In the genomic region with DNA sequence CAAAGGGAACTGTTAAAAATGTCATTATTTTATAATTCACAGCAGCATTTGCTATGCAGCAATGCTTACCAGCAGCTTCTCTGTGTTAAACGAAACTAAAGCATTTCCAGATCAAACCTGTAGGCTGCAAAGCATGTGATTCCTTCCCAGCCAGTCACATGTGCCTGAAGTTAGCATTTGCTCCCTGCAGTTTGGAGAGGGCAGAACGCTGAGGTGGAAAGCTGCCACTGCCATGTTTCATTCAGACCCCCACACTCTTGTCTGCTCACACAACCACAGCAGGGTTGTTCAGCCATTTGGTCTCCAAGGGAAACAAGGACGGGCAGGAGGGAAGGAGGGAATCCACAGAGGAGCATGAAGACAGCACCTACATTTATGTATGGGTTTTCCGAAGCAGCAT, we compare ENCODE assay signal across 24 mouse cellular contexts.
A peak's percentile ranks its signal among the peaks of the same experiment; 100 is the strongest.
DNase-seq lines count a peak whose midpoint lies in the region; ATAC-seq lines count a peak whose summit lies in the region.
"Had no signal": no experiment of that assay in that cellular context is flagged by ENCODE, and none has a peak within 500 bp of the region (broad histone marks: within the 10 kb centered on the region; RNA-seq: fewer than 3 reads in every experiment).

No protein-coding gene starts in this region.

- no peaks in the 10 kb centered on the region for H3K27me3 ChIP-seq in heart, embryonic 10.5 days (ENCODE audit: insufficient read depth, poor library complexity, severe bottlenecking)
- H3K27me3 ChIP-seq in kidney, embryonic 16.5 days (ENCODE audit: insufficient read depth, low read length) = no peaks in the 10 kb centered on the region
- no peaks in the 10 kb centered on the region for H3K27me3 ChIP-seq in liver, embryonic 15.5 days
- H3K27me3 ChIP-seq in liver, embryonic 11.5 days (replicated peaks; ENCODE audit: control insufficient read depth, insufficient read depth, low read length) = no peaks in the 10 kb centered on the region
- H3K27me3 ChIP-seq: embryonic facial prominence, embryonic 12.5 days; forebrain, embryonic 13.5 days; heart, embryonic 13.5 days; limb, embryonic 13.5 days; lung, embryonic 15.5 days; Patski had no signal

- no peaks in the 10 kb centered on the region for H3K9me3 ChIP-seq in heart, embryonic 10.5 days
- no peaks in the 10 kb centered on the region for H3K9me3 ChIP-seq in kidney, embryonic 16.5 days (ENCODE audit: low read length)
- no peaks in the 10 kb centered on the region for H3K9me3 ChIP-seq in liver, embryonic 15.5 days (replicated peaks)
- H3K9me3 ChIP-seq in liver, embryonic 11.5 days (ENCODE audit: control insufficient read depth, low read length) = no peaks in the 10 kb centered on the region
- H3K9me3 ChIP-seq: embryonic facial prominence, embryonic 12.5 days; forebrain, embryonic 13.5 days; heart, embryonic 13.5 days; limb, embryonic 13.5 days; lung, embryonic 15.5 days had no signal

- no peaks in the 10 kb centered on the region for H3K36me3 ChIP-seq in heart, embryonic 10.5 days
- H3K36me3 ChIP-seq in kidney, embryonic 16.5 days (ENCODE audit: insufficient read depth, low read length) = 0 out of 2 replicates have a peak, but pooled peaks cover 5% of the 10 kb centered on the region
- no peaks in the 10 kb centered on the region for H3K36me3 ChIP-seq in liver, embryonic 15.5 days (replicated peaks)
- H3K36me3 ChIP-seq in liver, embryonic 11.5 days (ENCODE audit: control insufficient read depth, insufficient read depth, low read length) = no peaks in the 10 kb centered on the region
- H3K36me3 ChIP-seq: lung, embryonic 15.5 days had no signal

- no peak for ATAC-seq in kidney, embryonic 16.5 days (ENCODE audit: low FRiP score, low TSS enrichment)
- no peak for ATAC-seq in liver, embryonic 15.5 days (ENCODE audit: insufficient read depth)
- ATAC-seq in liver, embryonic 11.5 days (replicated peaks; ENCODE audit: low FRiP score) = no peak
- ATAC-seq: activated CD4-positive, CD25-positive, alpha-beta regulatory T cell, adult 4 months; forebrain, embryonic 13.5 days; midbrain, embryonic 16.5 days; Patski had no signal

- DNase-seq in heart, adult 11 months = peak; percentile 52
- DNase-seq in heart, embryonic 10.5 days (ENCODE audit: low spot score) = no peak
- DNase-seq in kidney, adult 9 months = peak; percentile 38
- no peak for DNase-seq in liver, embryonic 11.5 days (ENCODE audit: low spot score)
- peak; percentile 68 for DNase-seq in brain, adult 2 months (ENCODE audit: low read depth, low spot score)
- no peak for DNase-seq in thymus, postnatal 10 days (ENCODE audit: low spot score in 2 of 2)
- DNase-seq: adrenal gland, adult 8-10 months; gastrocnemius, postnatal 14 days; heart, adult 18-20 months; heart, postnatal 14 days; kidney, adult 11 months; kidney, postnatal 14 days had no signal

- peaks cover 66% of the 10 kb centered on the region for H3K4me1 ChIP-seq in heart, embryonic 10.5 days
- H3K4me1 ChIP-seq in kidney, embryonic 16.5 days (ENCODE audit: insufficient read depth, low read length) = peaks cover 13% of the 10 kb centered on the region
- peaks cover 50% of the 10 kb centered on the region for H3K4me1 ChIP-seq in liver, embryonic 15.5 days (replicated peaks)
- H3K4me1 ChIP-seq in liver, embryonic 11.5 days (replicated peaks; ENCODE audit: control insufficient read depth, insufficient read depth, low read length) = peaks cover 42% of the 10 kb centered on the region

- 61% methylated on average over 4 of the region's 4 CpGs for WGBS in heart, embryonic 10.5 days
- 47% methylated on average over 4 of the region's 4 CpGs for WGBS in kidney, embryonic 16.5 days
- 71% methylated on average over 4 of the region's 4 CpGs for WGBS in liver, embryonic 15.5 days (ENCODE audit: insufficient replicate concordance)
- WGBS in liver, embryonic 11.5 days = 77% methylated on average over 4 of the region's 4 CpGs

- H3K4me3 ChIP-seq in heart, embryonic 10.5 days = no peak overlapping the region
- no peak overlapping the region for H3K4me3 ChIP-seq in kidney, embryonic 16.5 days (ENCODE audit: low read length)
- no peak overlapping the region for H3K4me3 ChIP-seq in liver, embryonic 15.5 days (replicated peaks)
- no peak overlapping the region for H3K4me3 ChIP-seq in liver, embryonic 11.5 days (ENCODE audit: low read depth, low read length)
- H3K4me3 ChIP-seq: embryonic facial prominence, embryonic 12.5 days; forebrain, embryonic 13.5 days; heart, embryonic 13.5 days; limb, embryonic 13.5 days; lung, embryonic 15.5 days had no signal

- H3K4me2 ChIP-seq in kidney, embryonic 16.5 days (replicated peaks; ENCODE audit: low read depth, low read length) = no peak overlapping the region
- no peak overlapping the region for H3K4me2 ChIP-seq in liver, embryonic 15.5 days
- no peak overlapping the region for H3K4me2 ChIP-seq in liver, embryonic 11.5 days
- H3K4me2 ChIP-seq: embryonic facial prominence, embryonic 12.5 days; forebrain, embryonic 13.5 days; heart, embryonic 13.5 days; limb, embryonic 13.5 days; lung, embryonic 15.5 days had no signal

- H3K27ac ChIP-seq in heart, embryonic 10.5 days = no peak overlapping the region
- H3K27ac ChIP-seq in kidney, embryonic 16.5 days (ENCODE audit: low read length) = no peak overlapping the region
- 0 out of 2 replicates have a peak overlapping the region, but pooled peaks have one; percentile 29 for H3K27ac ChIP-seq in liver, embryonic 15.5 days (replicated peaks)
- no peak overlapping the region for H3K27ac ChIP-seq in liver, embryonic 11.5 days (ENCODE audit: low read depth, low read length)
- H3K27ac ChIP-seq: embryonic facial prominence, embryonic 12.5 days; forebrain, embryonic 13.5 days; heart, embryonic 13.5 days; limb, embryonic 13.5 days; liver, embryonic 14.5 days; lung, embryonic 15.5 days; macrophage had no signal

- H3K9ac ChIP-seq in kidney, embryonic 16.5 days (replicated peaks; ENCODE audit: low read length) = no peak overlapping the region
- no peak overlapping the region for H3K9ac ChIP-seq in liver, embryonic 15.5 days
- H3K9ac ChIP-seq in liver, embryonic 11.5 days (ENCODE audit: low read depth, low read length) = no peak overlapping the region
- H3K9ac ChIP-seq: embryonic facial prominence, embryonic 12.5 days; forebrain, embryonic 13.5 days; heart, embryonic 13.5 days; limb, embryonic 13.5 days; liver, embryonic 14.5 days; lung, embryonic 15.5 days had no signal

Comparison
In these comparisons a context has a peak if more than half of its experiments do, and no peak if none do; other contexts are left out.
1. DNase-seq: peak in heart, adult 11 months (single experiment), kidney, adult 9 months (single experiment) and brain, adult 2 months (single experiment); none in heart, embryonic 10.5 days (single experiment), liver, embryonic 11.5 days (single experiment) and thymus, postnatal 10 days (0 of 2).